Mouse (Mus musculus): Measurements from ENCODE around the gene Gm13272.
A peak's percentile ranks its signal among the peaks of the same experiment; 100 is the strongest.
"Not testable (repeated sequence)": the region's sequence is repeated elsewhere in the genome, so short reads cannot be mapped to it uniquely, and the experiment has no call there.

Gm13272 gene

GRCm38 (mm10) chr4:88779550-88779949 lies at the start of gene Gm13272:
Gene Gm13272, plus strand, starts transcription at chr4:88779850.
- not testable (repeated sequence) for DNase-seq

DNA sequence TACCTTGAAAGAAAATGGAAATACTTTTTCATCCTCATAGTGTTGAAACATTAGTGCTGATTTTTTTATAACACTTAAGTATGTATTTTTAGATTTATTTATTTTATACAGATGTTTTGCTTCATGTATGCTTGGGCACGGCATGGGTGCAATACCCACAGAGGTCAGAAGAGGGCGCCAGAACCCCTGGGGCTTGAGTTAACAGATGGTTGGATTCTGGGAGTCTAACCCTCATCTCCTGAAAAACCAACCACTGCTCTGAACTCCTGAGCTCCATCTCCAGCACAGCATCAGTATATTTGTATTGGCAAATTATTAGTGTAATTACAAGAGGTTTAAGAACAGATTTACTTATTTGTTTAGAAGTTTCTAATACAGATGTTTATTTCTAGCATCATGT lies 41.2 kb upstream of the Gm13272 start:
- DNase-seq: peak; percentile 55 to 60

- no peak for DNase-seq
These were observed 40.6 kb upstream of the Gm13272 start for GRCm38 (mm10) chr4:88739036-88739435.

DNA sequence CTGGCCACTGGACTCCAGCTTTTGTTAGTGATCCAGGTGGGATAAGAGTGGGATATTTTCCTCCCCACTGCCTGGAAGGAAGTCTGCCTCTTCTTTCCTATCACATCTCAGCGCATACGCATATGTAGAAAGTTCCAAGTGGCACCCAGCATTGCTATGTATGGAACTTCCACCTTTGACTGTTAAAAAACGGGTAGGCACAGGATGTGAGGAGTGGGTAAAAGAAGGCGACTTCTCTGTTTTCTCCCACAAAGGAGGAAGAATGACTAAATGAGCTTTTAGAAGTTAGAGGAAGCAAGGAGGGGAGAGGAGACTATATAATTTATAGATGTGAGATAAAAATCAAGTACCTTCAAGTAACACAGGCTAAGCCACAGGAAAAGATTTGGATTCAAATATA lies 38.2 kb upstream of the Gm13272 start:
- DNase-seq: no peak

DNA sequence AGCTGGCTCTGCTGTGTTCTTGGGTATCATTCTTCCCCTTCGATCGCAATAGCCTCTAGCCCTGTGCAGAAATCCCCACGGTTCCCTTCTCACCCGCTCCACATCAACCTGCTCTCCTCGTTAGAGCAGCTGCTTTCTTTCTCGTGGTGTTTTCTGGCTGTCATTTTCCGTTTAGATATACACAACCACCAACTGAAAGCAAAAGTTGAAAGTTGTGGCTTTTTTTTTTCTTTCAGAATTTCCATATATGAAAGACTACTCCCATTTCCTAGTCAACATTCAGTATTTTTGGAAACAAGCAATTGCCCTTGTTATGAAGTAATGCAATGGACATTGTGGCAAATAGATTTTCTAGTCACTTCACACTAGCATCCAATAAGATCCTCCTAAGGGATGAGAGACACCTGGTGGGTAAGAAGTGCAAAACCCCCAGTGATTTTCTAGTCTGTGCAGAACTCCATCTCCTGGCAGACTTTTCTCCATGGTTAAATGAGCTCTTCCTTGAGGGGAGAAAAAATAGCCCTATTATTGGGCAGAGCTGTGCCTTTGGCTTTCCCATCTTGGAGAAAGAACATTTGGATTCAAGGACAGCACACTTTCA lies 36.8 kb upstream of the Gm13272 start:
- no peak for DNase-seq

DNA sequence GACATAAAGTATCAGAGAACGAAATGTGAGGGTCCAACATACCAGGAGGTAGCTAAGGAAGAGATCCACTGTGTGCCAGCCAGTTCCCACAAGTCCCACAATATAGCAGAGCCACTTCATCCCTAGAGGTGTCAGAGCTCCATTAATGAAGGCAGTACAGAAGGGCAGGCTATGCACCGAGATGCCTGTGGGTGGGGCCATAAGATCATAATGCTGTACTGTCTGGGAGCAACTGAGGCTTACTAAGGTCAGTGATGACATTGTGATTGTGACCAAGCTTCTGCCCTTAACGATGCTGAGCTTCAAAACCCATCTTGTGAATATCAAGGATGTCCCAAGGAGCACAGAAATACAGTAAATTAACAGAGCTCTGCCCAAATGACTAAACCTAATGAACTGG lies 35.4 kb upstream of the Gm13272 start:
- no peak for DNase-seq

- no peak for DNase-seq
These were observed 29.7 kb upstream of the Gm13272 start for GRCm38 (mm10) chr4:88749926-88750325.

GRCm38 (mm10) chr4:88754818-88755340 lies 24.8 kb upstream of the Gm13272 start, which contains the start of gene Gm13271:
Gene Gm13271, plus strand, starts transcription at chr4:88754868.
- peak; percentile 66 to 73 for DNase-seq

DNA sequence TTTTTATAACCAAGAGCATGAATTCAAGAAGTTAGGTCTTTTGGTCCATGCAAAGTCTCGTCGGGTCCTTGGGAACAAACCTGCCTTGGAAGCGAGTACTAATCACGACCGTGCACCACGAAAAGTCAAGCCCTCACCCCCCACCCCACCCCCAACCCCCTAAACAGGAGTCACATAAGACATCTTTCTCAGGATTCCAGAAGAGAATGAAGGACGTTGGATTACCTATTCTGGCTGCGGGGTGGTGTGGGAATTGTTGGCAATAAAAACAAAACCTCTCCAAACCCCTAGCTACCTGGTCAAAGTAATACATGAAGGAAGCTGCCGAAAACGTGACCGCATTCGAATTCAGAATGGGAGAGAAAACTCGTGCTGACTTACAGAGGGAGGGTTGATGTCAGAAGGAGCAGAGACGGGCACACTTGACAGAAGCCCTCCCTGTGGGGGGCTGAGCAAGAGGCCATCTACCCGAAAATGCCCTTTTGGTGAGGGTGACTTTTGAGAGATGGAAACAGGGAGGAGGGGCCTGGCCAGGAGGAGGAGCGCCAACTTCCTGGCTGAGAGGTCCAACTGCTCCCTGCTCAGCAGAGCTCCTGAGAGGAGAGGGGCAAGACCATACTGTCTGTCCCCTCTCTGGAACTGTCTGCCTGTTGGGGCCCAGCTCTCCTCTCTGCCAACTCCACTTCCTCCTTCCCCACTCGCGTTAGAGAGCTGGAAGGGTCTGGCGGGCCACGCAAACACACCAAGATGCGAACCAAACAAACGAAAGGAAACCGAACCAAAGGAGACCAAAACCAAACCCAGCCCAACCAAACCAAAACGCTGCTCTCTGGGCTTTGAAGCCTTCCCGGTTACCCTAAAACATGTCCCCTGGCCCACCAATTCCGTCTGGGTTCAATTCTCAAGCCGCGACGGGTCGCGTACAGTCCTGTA lies 22.8 kb upstream of the Gm13272 start:
- not testable (repeated sequence) for DNase-seq

- DNase-seq: peak; percentile 86 to 93
These were observed 22.0 kb upstream of the Gm13272 start for GRCm38 (mm10) chr4:88757628-88758031.

DNA sequence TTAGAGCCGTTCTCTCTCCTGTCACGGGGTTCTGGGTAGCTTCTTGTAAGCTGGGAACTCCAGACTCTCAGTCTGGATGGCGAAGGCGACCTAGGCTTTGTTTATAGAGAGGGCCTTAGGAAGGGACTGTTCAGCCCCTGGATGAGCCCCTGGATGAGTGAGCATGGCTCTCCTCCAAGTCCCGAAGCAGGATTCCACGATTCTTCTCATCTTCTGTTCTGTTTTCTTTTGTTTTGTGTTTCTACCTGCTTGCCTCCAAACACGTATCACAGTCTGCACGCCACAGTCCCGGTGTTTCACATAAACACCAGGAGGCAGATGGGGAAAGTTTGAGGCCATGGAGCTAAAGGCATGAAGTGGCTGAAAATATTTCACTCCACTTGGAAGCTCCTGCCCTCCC lies 20.9 kb upstream of the Gm13272 start:
- not testable (repeated sequence) for DNase-seq

- peak; percentile 33 to 41 for DNase-seq
These were observed 19.9 kb upstream of the Gm13272 start, which contains the start of gene Gm13283 for GRCm38 (mm10) chr4:88759610-88760268. Gene Gm13283, plus strand, starts transcription at chr4:88760119.

- peak; percentile 59 to 68 for DNase-seq
These were observed 19.2 kb upstream of the Gm13272 start for GRCm38 (mm10) chr4:88760431-88760830.

DNA sequence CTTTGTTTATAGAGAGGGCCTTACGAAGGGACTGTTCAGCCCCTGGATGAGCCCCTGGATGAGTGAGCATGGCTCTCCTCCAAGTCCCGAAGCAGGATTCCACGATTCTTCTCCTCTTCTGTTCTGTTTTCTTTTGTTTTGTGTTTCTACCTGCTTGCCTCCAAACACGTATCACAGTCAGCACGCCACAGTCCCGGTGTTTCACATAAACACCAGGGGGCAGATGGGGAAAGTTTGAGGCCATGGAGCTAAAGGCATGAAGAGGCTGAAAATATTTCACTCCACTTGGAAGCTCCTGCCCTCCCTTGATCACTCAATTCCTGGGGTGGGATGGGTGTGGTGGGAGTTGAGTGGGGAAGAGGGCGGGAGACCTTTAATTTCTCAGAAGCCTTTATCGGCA lies 17.9 kb upstream of the Gm13272 start:
- peak; percentile 59 to 67 for DNase-seq

DNA sequence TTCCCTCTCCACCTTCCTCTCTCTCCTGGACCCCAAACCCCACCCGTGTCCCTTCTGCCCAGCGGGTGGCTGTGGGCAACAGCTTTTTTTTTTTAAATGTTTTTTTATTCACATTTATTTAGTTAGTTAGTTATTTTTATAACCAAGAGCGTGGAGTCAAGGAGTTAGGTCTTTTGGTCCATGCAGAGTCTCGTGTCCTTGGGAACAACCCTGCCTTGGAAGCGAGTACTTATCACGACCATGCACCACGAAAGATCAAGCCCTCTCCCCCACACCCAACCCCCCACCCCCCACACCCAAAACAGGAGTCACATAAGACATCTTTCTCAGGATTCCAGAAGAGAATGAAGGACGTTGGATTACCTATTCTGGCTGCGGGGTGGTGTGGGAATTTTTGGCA lies 17.3 kb upstream of the Gm13272 start:
- peak in 1 of 2 experiments; percentile 36 for DNase-seq

- peak; percentile 28 to 41 for DNase-seq
These were observed 16.1 kb upstream of the Gm13272 start for GRCm38 (mm10) chr4:88763384-88764018.

DNA sequence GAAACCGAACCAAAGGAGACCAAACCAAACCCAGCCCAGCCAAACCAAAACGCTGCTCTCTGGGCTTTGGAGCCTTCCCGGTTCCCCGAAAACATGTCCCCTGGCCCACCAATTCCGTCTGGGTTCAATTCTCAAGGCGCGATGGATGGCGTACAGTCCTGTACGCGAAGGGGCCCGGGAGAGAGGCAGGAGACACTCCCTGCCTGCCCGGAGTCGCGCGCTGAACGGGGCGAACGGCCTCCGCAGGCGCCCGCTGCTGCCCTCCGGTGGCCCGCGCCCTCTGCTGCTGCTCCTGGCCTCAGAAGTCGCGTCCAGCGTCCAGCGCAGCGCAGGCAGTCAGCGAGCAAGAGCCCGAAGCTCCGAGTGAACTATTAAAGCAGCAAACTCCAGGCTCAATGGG lies 6.1 kb upstream of the Gm13272 start, which contains the start of gene Gm13290:
TSS of gene Gm13290 (plus strand) at position 301 of the 400 bp plus-strand sequence.
- not testable (repeated sequence) for DNase-seq

DNA sequence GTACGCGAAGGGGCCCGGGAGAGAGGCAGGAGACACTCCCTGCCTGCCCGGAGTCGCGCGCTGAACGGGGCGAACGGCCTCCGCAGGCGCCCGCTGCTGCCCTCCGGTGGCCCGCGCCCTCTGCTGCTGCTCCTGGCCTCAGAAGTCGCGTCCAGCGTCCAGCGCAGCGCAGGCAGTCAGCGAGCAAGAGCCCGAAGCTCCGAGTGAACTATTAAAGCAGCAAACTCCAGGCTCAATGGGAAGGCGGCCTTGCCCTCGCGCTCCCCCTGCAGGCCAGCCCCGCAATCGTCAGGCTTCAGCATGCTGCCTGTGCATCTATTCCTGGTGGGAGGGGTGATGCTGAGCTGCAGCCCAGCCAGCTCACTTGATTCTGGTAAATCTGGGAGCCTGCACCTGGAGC lies 3.0 kb upstream of the Gm13272 start, which contains the start of gene Gm13289:
TSS of gene Gm13289 (plus strand) at position 301 of the 400 bp plus-strand sequence.
- DNase-seq: not testable (repeated sequence)

DNA sequence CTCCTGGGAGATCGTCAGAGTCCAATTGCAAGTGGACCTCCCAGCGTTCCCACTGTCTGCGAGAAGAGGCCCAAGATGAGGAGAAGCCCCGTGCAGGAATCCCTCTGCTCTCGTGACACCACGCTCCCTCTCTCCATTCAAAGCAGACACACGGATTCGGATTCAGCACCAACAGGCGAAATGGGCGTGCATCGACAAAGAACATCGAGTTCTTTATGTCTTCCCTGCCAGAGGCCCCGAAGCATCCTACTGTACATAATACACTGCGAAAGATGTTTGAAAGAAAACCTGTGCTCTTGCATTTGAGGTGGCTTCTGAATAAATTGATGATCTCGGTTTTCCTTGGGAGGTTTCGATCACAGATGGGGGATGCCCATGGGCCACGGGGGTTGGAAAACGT lies 670 bp downstream of the Gm13272 start:
- DNase-seq: not testable (repeated sequence)

DNA sequence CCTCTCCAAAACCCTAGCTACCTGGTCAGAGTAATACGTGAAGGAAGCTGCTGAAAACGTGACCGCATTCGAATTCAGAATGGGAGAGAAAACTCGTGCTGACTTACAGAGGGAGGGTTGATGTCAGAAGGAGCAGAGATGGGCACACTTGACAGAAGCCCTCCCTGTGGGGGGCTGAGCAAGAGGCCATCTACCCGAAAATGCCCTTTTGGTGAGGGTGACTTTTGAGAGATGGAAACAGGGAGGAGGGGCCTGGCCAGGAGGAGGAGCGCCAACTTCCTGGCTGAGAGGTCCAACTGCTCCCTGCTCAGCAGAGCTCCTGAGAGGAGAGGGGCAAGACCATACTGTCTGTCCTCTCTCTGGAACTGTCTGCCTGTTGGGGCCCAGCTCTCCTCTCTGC lies 2.2 kb downstream of the Gm13272 start, which contains the start of gene Ifnz:
TSS of gene Ifnz (plus strand) at position 301 of the 400 bp plus-strand sequence.
- not testable (repeated sequence) for DNase-seq

DNA sequence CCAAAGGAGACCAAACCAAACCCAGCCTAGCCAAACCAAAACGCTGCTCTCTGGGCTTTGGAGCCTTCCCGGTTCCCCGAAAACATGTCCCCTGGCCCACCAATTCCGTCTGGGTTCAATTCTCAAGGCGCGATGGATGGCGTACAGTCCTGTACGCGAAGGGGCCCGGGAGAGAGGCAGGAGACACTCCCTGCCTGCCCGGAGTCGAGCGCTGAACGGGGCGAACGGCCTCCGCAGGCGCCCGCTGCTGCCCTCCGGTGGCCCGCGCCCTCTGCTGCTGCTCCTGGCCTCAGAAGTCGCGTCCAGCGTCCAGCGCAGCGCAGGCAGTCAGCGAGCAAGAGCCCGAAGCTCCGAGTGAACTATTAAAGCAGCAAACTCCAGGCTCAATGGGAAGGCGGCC lies 2.7 kb downstream of the Gm13272 start:
- not testable (repeated sequence) for DNase-seq

GRCm38 (mm10) chr4:88785409-88785808 lies 5.8 kb downstream of the Gm13272 start, which contains the start of gene Gm13276:
Gene Gm13276, plus strand, starts transcription at chr4:88785709.
- DNase-seq: not testable (repeated sequence)

All from cerebellum, postnatal 36 days (tissue).